Mouse (Mus musculus) intestine, embryonic 16.5 days (tissue): ENCODE data around the gene Ltv1. TPM values are rescaled to one million over a fixed set of nuclear protein-coding genes. Genes with fewer than 3 reads are reported as not detected.

Experiments
- ATAC-seq: fragments of 200-750 bp; cut with Nextera tagmentation; 2 replicates; pipeline ENCODE4 v1.8.0; 2017; ENCODE audit warnings: moderate TSS enrichment, moderate library complexity
- H3K27ac ChIP-seq: fragments of 300-500 bp; sonication (generic); 2 replicates; pipeline ENCODE4 v1.5.1; 2014; ENCODE audit warnings: mild to moderate bottlenecking, low read length
- H3K27me3 ChIP-seq: fragments of 300-500 bp; sonication (generic); replicated peaks from 2 replicates; pipeline ENCODE4 v1.6.1; 2014; ENCODE audit warnings: low read length, control low read depth, mixed read lengths; ENCODE audit not compliant: control insufficient read depth, insufficient read depth
- H3K36me3 ChIP-seq: fragments of 300-500 bp; sonication (generic); 2 replicates; pipeline ENCODE4 v1.6.1; 2014; ENCODE audit warnings: low read length, control low read depth; ENCODE audit not compliant: control insufficient read depth, insufficient read depth
- H3K4me1 ChIP-seq: fragments of 300-500 bp; sonication (generic); 2 replicates; pipeline ENCODE4 v1.6.1; 2014; ENCODE audit warnings: low read length, control low read depth, mixed read lengths; ENCODE audit not compliant: control insufficient read depth, insufficient read depth
- H3K4me2 ChIP-seq: fragments of 300-500 bp; sonication (generic); 2 replicates; pipeline ENCODE4 v1.6.1; 2014; ENCODE audit warnings: low read depth, low read length, control low read depth
- H3K4me3 ChIP-seq: fragments of 300-500 bp; sonication (generic); 2 replicates; pipeline ENCODE4 v1.5.1; 2014; ENCODE audit warnings: mild to moderate bottlenecking, low read length
- H3K9ac ChIP-seq: fragments of 300-500 bp; sonication (generic); 2 replicates; pipeline ENCODE4 v1.6.1; 2014; ENCODE audit warnings: low read depth, low read length
- H3K9me3 ChIP-seq: fragments of 300-500 bp; sonication (generic); 2 replicates; pipeline ENCODE4 v1.6.1; 2016; ENCODE audit warnings: low read length, control low read depth; ENCODE audit not compliant: control insufficient read depth
- WGBS: fragments of 180-500 bp; shearing (Covaris S2); extraction: QIAGEN DNeasy Blood & Tissue Kit; methylation state at CpG from one replicate; pipeline ENCODE4 v1.1.7; 2014; 5-methylcytosine and 5-hydroxymethylcytosine counted together
- polyA plus RNA-seq: library from polyadenylated mRNA; unstranded; fragments of >200 nt; fragmentation: Nextera tagmentation; extraction: Ambion mirVana; gene quantifications from 2 replicates; pipeline ENCODE4 v1.2.1, GENCODE M21; 2015

Ltv1 gene
- polyA plus RNA-seq, 1 experiment from 2014 or later, result 74.4 TPM

DNA sequence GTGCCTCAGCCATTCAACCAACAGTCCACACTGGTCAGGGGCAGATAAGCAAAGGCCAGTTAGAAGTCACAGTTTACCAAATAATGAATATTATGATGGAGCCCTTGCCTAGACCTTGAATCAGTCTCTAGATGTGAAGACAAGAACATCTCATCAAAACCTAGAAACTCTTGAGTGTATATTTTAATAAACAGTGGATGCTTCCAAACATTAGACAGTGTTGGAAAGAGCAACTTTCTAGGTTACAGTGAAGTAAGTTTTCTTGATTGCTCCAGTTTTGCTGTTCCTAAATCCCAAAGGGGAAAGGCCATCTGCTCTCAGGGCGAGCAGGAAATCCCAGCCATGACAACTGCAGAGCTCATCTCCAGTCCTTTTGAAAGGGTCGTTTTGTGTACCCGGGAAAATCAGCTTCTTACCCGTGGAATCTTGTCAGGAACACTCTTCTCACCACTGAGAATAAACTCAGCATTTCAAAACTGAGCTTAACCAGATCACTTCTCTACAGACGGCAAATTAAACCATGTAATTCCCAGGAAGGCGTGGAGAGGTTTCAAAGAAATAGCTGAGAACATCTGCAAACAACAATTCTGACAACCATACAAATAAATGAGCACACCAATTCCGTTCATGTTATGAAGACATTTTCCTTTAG lies 14.9 kb downstream of the Ltv1 start, which contains the start of gene Zc2hc1b:
Gene Zc2hc1b (minus strand): TSS at position 51 of the 652 bp plus-strand sequence.
- H3K9ac ChIP-seq, result no peak within 1 kb of the TSS
- H3K4me3 ChIP-seq, result no peak within 1 kb of the TSS
- no peaks in the 10 kb centered on the region for H3K9me3 ChIP-seq
- H3K4me1 ChIP-seq, result no peaks in the 10 kb centered on the region
- H3K27me3 ChIP-seq, result no peaks in the 10 kb centered on the region
- H3K36me3 ChIP-seq, result peaks cover 15% of the 10 kb centered on the region
- peak within 1 kb of the TSS; percentile 34; the same call in 1 of the 2 replicates for H3K27ac ChIP-seq
- no peak within 1 kb of the TSS for H3K4me2 ChIP-seq
- 50% methylated on average over 7 of the region's 7 CpGs for WGBS
- ATAC-seq, result no peak

DNA sequence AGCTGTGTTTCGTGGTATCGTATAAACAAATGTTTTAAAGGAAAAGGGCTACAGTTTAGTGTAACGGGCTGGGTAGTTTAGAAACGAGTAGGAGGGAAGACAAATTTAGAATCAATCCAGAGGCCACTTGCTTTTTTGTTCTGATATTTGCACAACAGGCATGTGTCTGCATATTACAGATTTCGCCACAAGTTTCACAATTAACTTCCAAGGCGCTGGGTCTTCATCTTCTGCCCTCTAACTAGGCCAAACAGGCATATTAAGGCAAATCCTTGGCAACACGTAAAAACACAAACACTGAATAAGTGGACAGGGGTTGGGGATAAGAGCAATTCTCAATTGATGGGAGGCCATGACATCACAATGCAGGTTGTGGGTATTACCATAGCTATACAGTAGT lies 17.1 kb downstream of the Ltv1 start:
- ATAC-seq, result no peak
- no peak overlapping the region for H3K9ac ChIP-seq
- no peak overlapping the region for H3K4me3 ChIP-seq
- peaks cover 7% of the 10 kb centered on the region for H3K36me3 ChIP-seq
- H3K27ac ChIP-seq, result no peak overlapping the region
- H3K27me3 ChIP-seq, result no peaks in the 10 kb centered on the region
- no peak overlapping the region for H3K4me2 ChIP-seq
- 74% methylated on average over 7 of the region's 7 CpGs for WGBS
- H3K4me1 ChIP-seq, result peaks cover 8% of the 10 kb centered on the region
- no peaks in the 10 kb centered on the region for H3K9me3 ChIP-seq

DNA sequence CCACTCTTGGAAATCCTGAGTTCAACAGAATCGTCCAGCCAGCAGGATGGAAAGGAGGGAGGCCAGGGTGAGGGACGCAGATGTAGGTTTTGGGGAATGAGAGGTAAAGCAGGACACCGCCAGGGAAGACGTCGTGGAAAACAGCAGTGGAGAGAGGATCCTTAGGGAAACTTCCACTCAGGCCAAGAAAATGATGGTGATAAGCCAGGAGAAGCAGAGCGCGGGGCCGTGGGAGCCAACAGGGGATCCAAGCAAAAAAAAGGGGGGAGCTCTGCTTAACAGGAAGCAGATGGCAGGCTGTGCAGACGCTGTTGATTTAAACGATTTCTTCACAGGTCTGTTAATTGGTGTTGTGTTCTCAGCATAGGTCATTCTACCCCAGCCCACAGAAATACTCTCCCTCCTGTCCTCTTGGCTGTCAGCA lies 20.2 kb downstream of the Ltv1 start:
- ATAC-seq, result peak; percentile 56; the same call in 1 of the 2 replicates
- H3K4me3 ChIP-seq, result no peak overlapping the region
- H3K27ac ChIP-seq, result peak overlapping the region; percentile 3; the same call in 1 of the 2 replicates
- H3K4me1 ChIP-seq, result peaks cover 16% of the 10 kb centered on the region
- 35% methylated on average over 10 of the region's 10 CpGs for WGBS
- H3K36me3 ChIP-seq, result no peaks in the 10 kb centered on the region
- H3K9me3 ChIP-seq, result no peaks in the 10 kb centered on the region
- no peaks in the 10 kb centered on the region for H3K27me3 ChIP-seq
- H3K9ac ChIP-seq, result no peak overlapping the region
- H3K4me2 ChIP-seq, result no peak overlapping the region

GRCm38 (mm10) chr10:13171461-13171860 lies 21.5 kb downstream of the Ltv1 start:
- H3K4me2 ChIP-seq, result no peak overlapping the region
- ATAC-seq, result no peak
- no peaks in the 10 kb centered on the region for H3K36me3 ChIP-seq
- H3K4me3 ChIP-seq, result no peak overlapping the region
- no peaks in the 10 kb centered on the region for H3K9me3 ChIP-seq
- peak overlapping the region; percentile 49 for H3K27ac ChIP-seq
- 43% methylated on average over 2 of the region's 2 CpGs for WGBS
- H3K9ac ChIP-seq, result no peak overlapping the region
- H3K27me3 ChIP-seq, result no peaks in the 10 kb centered on the region
- H3K4me1 ChIP-seq, result peaks cover 16% of the 10 kb centered on the region

GRCm38 (mm10) chr10:13170739-13171448 lies 22.1 kb downstream of the Ltv1 start:
- Histone ChIP-seq H3K36me3 (no peaks in the 10 kb centered on the region), H3K4me3 (no peak overlapping the region), H3K9me3 (no peaks in the 10 kb centered on the region), H3K4me2 (no peak overlapping the region), H3K27ac (peak overlapping the region; percentile 49; the same call in 1 of the 2 replicates), H3K4me1 (peaks cover 16% of the 10 kb centered on the region), H3K27me3 (no peaks in the 10 kb centered on the region), H3K9ac (no peak overlapping the region)
- WGBS, result 39% methylated on average over 12 of the region's 12 CpGs
- ATAC-seq, result peak; percentile 60

- no peak for ATAC-seq
- 49% methylated on average over 5 of the region's 5 CpGs for WGBS
- H3K27me3 ChIP-seq, result no peaks in the 10 kb centered on the region
- H3K4me2 ChIP-seq, result no peak overlapping the region
- H3K9ac ChIP-seq, result no peak overlapping the region
- peaks cover 16% of the 10 kb centered on the region for H3K4me1 ChIP-seq
- peak overlapping the region; percentile 54 for H3K27ac ChIP-seq
- no peaks in the 10 kb centered on the region for H3K36me3 ChIP-seq
- no peaks in the 10 kb centered on the region for H3K9me3 ChIP-seq
- no peak overlapping the region for H3K4me3 ChIP-seq
Measured at GRCm38 (mm10) chr10:13168461-13168860, 24.5 kb downstream of the Ltv1 start.

DNA sequence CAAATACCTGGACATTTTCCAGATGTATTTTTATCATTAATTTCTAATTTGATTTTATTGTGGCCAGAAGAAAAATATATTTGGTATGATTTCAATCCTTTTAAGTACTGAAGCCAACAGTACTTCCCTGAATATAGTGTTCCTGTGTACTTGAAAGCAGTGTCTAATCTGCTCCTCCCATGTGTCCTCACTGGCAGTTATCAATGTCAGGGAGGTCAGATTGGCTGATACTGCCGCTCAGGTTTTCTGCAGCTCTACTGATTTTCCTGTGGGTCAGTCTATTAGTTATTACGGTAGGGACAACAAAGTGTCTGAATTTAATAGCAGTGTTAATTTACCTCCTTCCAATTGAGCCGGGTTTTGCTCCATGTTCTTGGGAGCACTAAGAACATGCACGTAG lies 30.9 kb downstream of the Ltv1 start:
- no peak for ATAC-seq
- H3K27me3 ChIP-seq, result no peaks in the 10 kb centered on the region
- no peaks in the 10 kb centered on the region for H3K36me3 ChIP-seq
- H3K4me1 ChIP-seq, result no peaks in the 10 kb centered on the region
- no peak overlapping the region for H3K27ac ChIP-seq
- no peak overlapping the region for H3K4me3 ChIP-seq
- no peaks in the 10 kb centered on the region; the same call in 1 of the 2 replicates for H3K9me3 ChIP-seq
- H3K9ac ChIP-seq, result no peak overlapping the region
- H3K4me2 ChIP-seq, result no peak overlapping the region
- 73% methylated on average over 4 of the region's 4 CpGs for WGBS

- H3K9me3 ChIP-seq, result no peaks in the 10 kb centered on the region; the same call in 1 of the 2 replicates
- H3K9ac ChIP-seq, result no peak overlapping the region
- H3K4me1 ChIP-seq, result no peaks in the 10 kb centered on the region
- no peak overlapping the region for H3K27ac ChIP-seq
- no peak for ATAC-seq
- H3K36me3 ChIP-seq, result no peaks in the 10 kb centered on the region
- WGBS, result 93% methylated on average over 4 of the region's 4 CpGs
- no peaks in the 10 kb centered on the region for H3K27me3 ChIP-seq
- H3K4me3 ChIP-seq, result no peak overlapping the region
- H3K4me2 ChIP-seq, result no peak overlapping the region
Measured at GRCm38 (mm10) chr10:13160913-13161312, 32.1 kb downstream of the Ltv1 start.

GRCm38 (mm10) chr10:13155377-13155776 lies 37.6 kb downstream of the Ltv1 start:
- Histone ChIP-seq H3K27me3 (no peaks in the 10 kb centered on the region), H3K4me1 (no peaks in the 10 kb centered on the region), H3K4me2 (no peak overlapping the region), H3K27ac (no peak overlapping the region), H3K36me3 (no peaks in the 10 kb centered on the region), H3K9me3 (no peaks in the 10 kb centered on the region; the same call in 1 of the 2 replicates), H3K4me3 (no peak overlapping the region), H3K9ac (no peak overlapping the region)
- 87% methylated on average over 5 of the region's 5 CpGs for WGBS
- no peak for ATAC-seq
